ENCODE assay signal across 13 mouse cellular contexts in the genomic region with DNA sequence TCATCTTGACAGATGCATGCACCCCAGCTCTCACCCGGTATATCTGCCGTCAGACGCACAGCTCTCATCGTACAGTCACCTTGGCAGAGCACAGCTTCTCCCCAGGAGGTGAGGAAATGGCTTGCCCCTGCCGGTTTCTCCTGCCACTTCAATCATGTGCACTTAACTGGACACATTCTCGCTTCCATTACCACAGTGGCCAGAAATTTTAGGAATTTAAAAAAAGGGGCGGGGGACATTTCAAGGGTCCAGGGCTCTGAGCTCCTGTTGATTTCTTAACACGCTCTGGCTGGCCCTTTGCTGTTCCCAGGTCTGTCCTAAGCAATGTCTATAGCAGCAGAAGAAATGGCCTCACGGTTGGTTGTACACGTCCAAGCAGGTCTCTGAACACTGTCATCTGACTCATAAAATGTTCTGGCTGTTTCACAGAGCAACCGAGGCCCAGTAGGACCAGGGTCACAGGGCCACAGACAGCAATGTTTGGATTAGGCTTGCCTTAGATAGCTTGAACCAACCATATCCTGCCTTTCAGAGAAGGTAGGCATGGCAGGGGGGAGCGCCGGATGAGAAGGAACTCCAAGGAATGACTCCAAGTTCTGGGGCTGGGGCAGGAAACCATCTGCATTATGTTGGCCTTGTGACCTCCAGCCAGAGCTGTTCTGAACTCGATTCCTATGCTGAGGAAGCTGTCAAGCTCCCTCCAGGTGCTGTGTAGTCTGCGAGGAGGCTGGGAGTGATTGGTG. TPM values are rescaled to one million over a fixed set of nuclear protein-coding genes. Genes with fewer than 3 reads are reported as not detected.
A peak's percentile ranks its signal among the peaks of the same experiment; 100 is the strongest.
DNase-seq lines count a peak whose midpoint lies in the region; ATAC-seq and TF ChIP-seq lines count a peak whose summit lies in the region.
"Had no signal": no experiment of that assay in that cellular context is flagged by ENCODE, and none has a peak within 500 bp of the region (broad histone marks: within the 10 kb centered on the region; RNA-seq: fewer than 3 reads in every experiment).

No protein-coding gene starts in this region.

- H3K4me1 ChIP-seq in embryonic facial prominence, embryonic 10.5 days, result peaks cover 40% of the 10 kb centered on the region

- no peaks in the 10 kb centered on the region for H3K36me3 ChIP-seq in embryonic facial prominence, embryonic 10.5 days (replicated peaks)
- H3K36me3 ChIP-seq: limb, embryonic 13.5 days; neural tube, embryonic 13.5 days had no signal

- WGBS in embryonic facial prominence, embryonic 10.5 days, result 51% methylated on average over 15 of the region's 15 CpGs

- no peaks in the 10 kb centered on the region for H3K9me3 ChIP-seq in embryonic facial prominence, embryonic 10.5 days
- H3K9me3 ChIP-seq: forebrain, embryonic 13.5 days; limb, embryonic 13.5 days; neural tube, embryonic 13.5 days had no signal

- H3K4me3 ChIP-seq in gastrocnemius, adult 2 months, result no peak overlapping the region
- no peak overlapping the region for H3K4me3 ChIP-seq in embryonic facial prominence, embryonic 10.5 days
- H3K4me3 ChIP-seq: forebrain, embryonic 13.5 days; limb, embryonic 13.5 days; neural tube, embryonic 13.5 days had no signal

- peaks cover 53% of the 10 kb centered on the region for H3K27me3 ChIP-seq in embryonic facial prominence, embryonic 10.5 days (replicated peaks; ENCODE audit: low read depth, poor library complexity, severe bottlenecking)

- ATAC-seq in megakaryocyte-erythroid progenitor cell, adult 5-6 weeks (replicated peaks; ENCODE audit: low FRiP score, low TSS enrichment, poor library complexity, severe bottlenecking), result no peak
- ATAC-seq: forebrain, embryonic 13.5 days had no signal

- peak overlapping the region; percentile 93 for H3K27ac ChIP-seq in gastrocnemius, adult 2 months
- H3K27ac ChIP-seq in embryonic facial prominence, embryonic 10.5 days (replicated peaks), result no peak overlapping the region
- H3K27ac ChIP-seq: forebrain, embryonic 13.5 days; limb, embryonic 13.5 days; neural tube, embryonic 13.5 days; stomach, postnatal 0 days had no signal

- no peak for DNase-seq in gastrocnemius, adult 2 months
- DNase-seq in gastrocnemius, adult 8-10 months (ENCODE audit: low spot score in 2 of 2), result no peak
- DNase-seq in left cerebral cortex, postnatal 4 days, result peak; percentile 25
- no peak for DNase-seq in left cerebral cortex, adult 18-20 months (ENCODE audit: low spot score in 2 of 2)
- DNase-seq in embryonic facial prominence, embryonic 10.5 days (ENCODE audit: low spot score), result peak; percentile 59
- DNase-seq in mesoderm, embryonic 11.5 days (ENCODE audit: low read depth, low spot score), result peak; percentile 46
- no peak for DNase-seq in left cerebral cortex, postnatal 25 days (ENCODE audit: low spot score in 2 of 2)

- TF ChIP-seq CTCF in gastrocnemius, adult 2 months (IDR thresholded peaks at IDR 0.05), result no peak

- intact Hi-C loops in gastrocnemius, adult 2 months (cut with DNase I), result no loop called here
- intact Hi-C loops in left cerebral cortex, postnatal 4 days (cut with DNase I), result no loop called here
- intact Hi-C loops in left cerebral cortex, postnatal 25 days (cut with DNase I), result loop anchor here (2.0 kb wide), 1 partner anchor 21 kb away; a partner anchor contains a TSS

RNA-seq across cellular contexts. Expression of a gene that starts 21.0 kb away (rescaled TPM):
- 10 to 100 TPM; 48.9 to 61.4 TPM for total RNA-seq in gastrocnemius, adult 2 months (2021)
- total RNA-seq in gastrocnemius, adult 8-10 months (2022), result 10 to 100 TPM; 52.1 to 64.3 (median 60.7) TPM
- 100 to 1,000 TPM; 126 to 138 TPM for total RNA-seq in left cerebral cortex, postnatal 4 days (2021)
- total RNA-seq in left cerebral cortex, adult 18-20 months (2021), result 100 to 1,000 TPM; 113 to 114 TPM
- 345 and 369 TPM in 2 replicates for polyA plus RNA-seq in embryonic facial prominence, embryonic 10.5 days (2016; fragmentation: Nextera tagmentation; extraction: Ambion mirVana)
- 100 to 1,000 TPM; 106 to 114 TPM for total RNA-seq in left cerebral cortex, postnatal 25 days (2021)
- 96.7 and 97.1 TPM in 2 replicates for total RNA-seq in megakaryocyte-erythroid progenitor cell, adult 5-6 weeks (2014; fragmentation: Nextera tagmentation)
- total RNA-seq in megakaryocyte-erythroid progenitor cell, adult 5-6 weeks (2017), result 183 and 211 TPM in 2 replicates

RNA-seq across cellular contexts. Expression of a gene that starts 32.1 kb away (rescaled TPM):
- total RNA-seq in gastrocnemius, adult 2 months (2021), result under 1 TPM in 1 of 2 experiments, not detected in 1; 0.06 TPM
- total RNA-seq in gastrocnemius, adult 8-10 months (2022), result not detected
- 1 to 10 TPM; 1.4 to 2.4 TPM for total RNA-seq in left cerebral cortex, postnatal 4 days (2021)
- total RNA-seq in left cerebral cortex, adult 18-20 months (2021), result 1 to 10 TPM; 2.0 to 2.5 TPM
- 0.10 and 0.11 TPM in 2 replicates for polyA plus RNA-seq in embryonic facial prominence, embryonic 10.5 days (2016; fragmentation: Nextera tagmentation; extraction: Ambion mirVana)
- 1 to 10 TPM; 1.5 to 1.6 TPM for total RNA-seq in left cerebral cortex, postnatal 25 days (2021)
- not detected in 2 replicates for total RNA-seq in megakaryocyte-erythroid progenitor cell, adult 5-6 weeks (2014; fragmentation: Nextera tagmentation)
- not detected in 2 replicates for total RNA-seq in megakaryocyte-erythroid progenitor cell, adult 5-6 weeks (2017)
- total RNA-seq: heart, postnatal 14 days had no signal

RNA-seq across cellular contexts. Expression of a gene that starts 52.7 kb away (rescaled TPM):
- total RNA-seq in gastrocnemius, adult 2 months (2021), result 100 to 1,000 TPM; 129 to 145 TPM
- total RNA-seq in gastrocnemius, adult 8-10 months (2022), result 100 to 1,000 TPM; 119 to 156 (median 128) TPM
- total RNA-seq in left cerebral cortex, postnatal 4 days (2021), result 100 to 1,000 TPM; 135 to 139 TPM
- total RNA-seq in left cerebral cortex, adult 18-20 months (2021), result 100 to 1,000 TPM; 122 to 128 TPM
- 217 and 224 TPM in 2 replicates for polyA plus RNA-seq in embryonic facial prominence, embryonic 10.5 days (2016; fragmentation: Nextera tagmentation; extraction: Ambion mirVana)
- 100 to 1,000 TPM; 118 to 131 TPM for total RNA-seq in left cerebral cortex, postnatal 25 days (2021)
- 85.6 and 97.9 TPM in 2 replicates for total RNA-seq in megakaryocyte-erythroid progenitor cell, adult 5-6 weeks (2014; fragmentation: Nextera tagmentation)
- total RNA-seq in megakaryocyte-erythroid progenitor cell, adult 5-6 weeks (2017), result 108 and 119 TPM in 2 replicates

Comparison
In these comparisons a context has a peak if more than half of its experiments do, and no peak if none do; other contexts are left out.
1. DNase-seq: peak in left cerebral cortex, postnatal 4 days (single experiment), embryonic facial prominence, embryonic 10.5 days (single experiment) and mesoderm, embryonic 11.5 days (single experiment); none in gastrocnemius, adult 2 months (single experiment), gastrocnemius, adult 8-10 months (0 of 2), left cerebral cortex, adult 18-20 months (0 of 2) and left cerebral cortex, postnatal 25 days (0 of 2).